Mouse (Mus musculus) limb, embryonic 15.5 days (tissue): ENCODE measurements around the gene Vmn1r104. TPM values are rescaled to one million over a fixed set of nuclear protein-coding genes. Genes with fewer than 3 reads are reported as not detected.
"Not testable (repeated sequence)": the region's sequence is repeated elsewhere in the genome, so short reads cannot be mapped to it uniquely, and the experiment has no call there.

Experiments used
- ATAC-seq: fragments of 200-750 bp; cut with Nextera tagmentation; 2 replicates; pipeline ENCODE4 v1.8.0; 2017; ENCODE audit warnings: low read depth, moderate TSS enrichment; ENCODE audit not compliant: insufficient number of reproducible peaks, low FRiP score, low TSS enrichment
- H3K27ac ChIP-seq: fragments of 300-500 bp; sonication (generic); 2 replicates; pipeline ENCODE4 v1.5.1; 2015; ENCODE audit warnings: moderate library complexity, mild to moderate bottlenecking, inconsistent platforms
- H3K27me3 ChIP-seq: fragments of 300-500 bp; sonication (generic); 2 replicates; pipeline ENCODE4 v1.6.1; 2015; ENCODE audit warnings: inconsistent platforms
- H3K36me3 ChIP-seq: fragments of 300-500 bp; sonication (generic); 2 replicates; pipeline ENCODE4 v1.6.1; 2015; ENCODE audit warnings: inconsistent platforms
- H3K4me1 ChIP-seq: fragments of 300-500 bp; sonication (generic); 2 replicates; pipeline ENCODE4 v1.6.1; 2015; ENCODE audit warnings: inconsistent platforms
- H3K4me2 ChIP-seq: fragments of 300-500 bp; sonication (generic); 2 replicates; pipeline ENCODE4 v1.6.1; 2015; ENCODE audit warnings: mild to moderate bottlenecking, inconsistent platforms
- H3K4me3 ChIP-seq: fragments of 300-500 bp; sonication (generic); 2 replicates; pipeline ENCODE4 v1.5.1; 2015; ENCODE audit warnings: mild to moderate bottlenecking, inconsistent platforms
- H3K9ac ChIP-seq: fragments of 300-500 bp; sonication (generic); 2 replicates; pipeline ENCODE4 v1.6.1; 2015; ENCODE audit warnings: inconsistent platforms
- H3K9me3 ChIP-seq: fragments of 300-500 bp; sonication (generic); 2 replicates; pipeline ENCODE4 v1.6.1; 2016; ENCODE audit warnings: inconsistent platforms
- WGBS: fragments of 180-500 bp; shearing (Covaris S2); methylation state at CpG from one replicate; pipeline ENCODE4 v1.1.7; 2015; 5-methylcytosine and 5-hydroxymethylcytosine counted together
- polyA plus RNA-seq: library from polyadenylated mRNA; unstranded; fragments of >200 nt; fragmentation: Nextera tagmentation; extraction: Ambion mirVana; gene quantifications from 2 replicates; pipeline ENCODE4 v1.2.1, GENCODE M21; 2015

The Vmn1r104 gene
- not detected in 2 replicates for polyA plus RNA-seq

DNA sequence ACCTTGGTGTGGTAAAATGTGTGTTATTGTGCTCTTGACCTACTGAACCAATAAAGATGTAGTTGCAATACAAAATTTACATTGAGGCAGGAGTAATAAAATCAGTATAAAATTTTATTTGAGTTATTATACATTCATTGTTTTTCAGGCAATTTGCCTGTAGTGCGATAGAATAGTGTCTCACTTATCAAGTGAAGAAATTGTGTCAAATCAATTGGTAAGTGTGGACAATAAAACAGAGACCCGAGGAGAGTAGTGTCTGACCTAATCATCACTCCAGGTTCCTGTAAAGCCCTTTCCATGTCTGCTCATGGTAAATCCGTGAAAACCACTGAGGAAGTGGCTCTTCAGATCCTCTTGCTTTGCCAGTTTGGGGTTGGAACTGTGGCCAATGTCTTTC, at the start of gene Vmn1r104:
TSS of gene Vmn1r104 (plus strand) at position 301 of the 400 bp plus-strand sequence.
- H3K4me3 ChIP-seq, H3K27me3 ChIP-seq, H3K36me3 ChIP-seq, H3K9me3 ChIP-seq, H3K27ac ChIP-seq, ATAC-seq, H3K4me2 ChIP-seq, H3K9ac ChIP-seq, H3K4me1 ChIP-seq: not testable (repeated sequence)
- no CpG with 5 or more reads among the region's 3 CpGs for WGBS

DNA sequence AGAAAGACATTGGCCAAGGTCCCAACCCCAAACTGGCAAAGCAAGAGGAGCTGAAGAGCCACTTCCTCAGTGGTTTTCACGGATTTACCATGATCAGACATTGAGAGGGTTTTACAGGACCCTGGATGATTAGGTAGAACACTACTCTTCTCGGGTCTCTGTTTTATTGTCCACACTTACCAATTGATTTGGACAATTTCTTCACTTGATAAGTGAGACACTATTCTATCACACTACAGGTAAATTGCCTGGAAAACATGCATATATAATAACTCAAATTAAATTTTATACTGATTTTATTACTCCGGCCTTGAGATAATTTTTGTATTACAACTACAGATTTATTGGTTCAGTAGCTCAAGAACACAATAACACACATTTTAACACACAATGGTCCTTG, 23.2 kb upstream of the Vmn1r104 start, which contains the start of gene Vmn1r103:
TSS of gene Vmn1r103 (minus strand) at position 101 of the 400 bp plus-strand sequence.
- H3K9ac ChIP-seq, H3K36me3 ChIP-seq, H3K4me1 ChIP-seq, H3K27me3 ChIP-seq, ATAC-seq, H3K9me3 ChIP-seq, H3K4me3 ChIP-seq, H3K4me2 ChIP-seq, H3K27ac ChIP-seq: not testable (repeated sequence)
- 44% methylated on average over 1 of the region's 3 CpGs for WGBS

DNA sequence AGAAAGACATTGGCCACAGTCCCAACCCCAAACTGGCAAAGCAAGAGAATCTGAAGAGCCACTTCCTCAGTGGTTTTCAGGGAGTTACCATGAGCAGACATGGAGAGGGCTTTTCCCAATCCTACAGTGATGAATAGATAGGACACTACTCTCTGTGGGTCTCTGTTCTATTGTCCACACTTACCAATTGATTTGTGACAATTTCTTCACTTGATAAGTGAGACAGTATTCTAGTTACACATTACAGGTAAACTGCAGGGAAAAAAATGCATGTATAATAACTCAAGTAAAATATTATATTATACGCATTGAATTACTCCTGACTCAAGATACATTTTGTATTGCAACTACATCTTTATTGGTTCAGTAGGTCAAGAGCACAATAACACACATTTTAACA, 12.0 kb downstream of the Vmn1r104 start, which contains the start of gene Gm5726:
TSS of gene Gm5726 (minus strand) at position 101 of the 400 bp plus-strand sequence.
- no CpG with 5 or more reads among the region's 1 CpGs for WGBS
- not testable (repeated sequence) for H3K4me2 ChIP-seq, H3K27ac ChIP-seq, H3K4me3 ChIP-seq, H3K4me1 ChIP-seq, ATAC-seq, H3K27me3 ChIP-seq, H3K36me3 ChIP-seq, H3K9ac ChIP-seq, H3K9me3 ChIP-seq

DNA sequence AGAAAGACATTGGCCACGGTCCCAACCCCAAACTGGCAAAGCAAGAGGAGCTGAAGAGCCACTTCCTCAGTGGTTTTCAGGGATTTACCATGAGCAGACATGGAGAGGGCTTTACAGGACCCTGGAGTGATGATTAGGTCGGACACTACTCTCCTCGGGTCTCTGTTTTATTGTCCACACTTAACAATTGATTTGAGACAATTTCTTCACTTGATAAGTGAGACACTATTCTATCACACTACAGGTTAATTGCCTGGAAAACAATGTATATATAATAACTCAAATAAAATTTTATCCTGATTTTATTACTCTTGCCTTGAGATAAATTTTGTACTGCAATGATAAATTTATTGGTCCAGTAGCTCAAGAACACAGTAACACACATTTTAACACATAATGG, 42.5 kb downstream of the Vmn1r104 start, which contains the start of gene Gm4141:
TSS of gene Gm4141 (minus strand) at position 101 of the 400 bp plus-strand sequence.
- not testable (repeated sequence) for H3K27ac ChIP-seq, H3K4me1 ChIP-seq, H3K4me2 ChIP-seq, H3K4me3 ChIP-seq, H3K27me3 ChIP-seq, H3K9ac ChIP-seq, H3K36me3 ChIP-seq, ATAC-seq, H3K9me3 ChIP-seq
- WGBS: no CpG with 5 or more reads among the region's 3 CpGs

Other genes with a start within 250 kb of the Vmn1r104 start
- not detected in 2 replicates for gene Gm4133, start 199.8 kb upstream of the Vmn1r104 start, polyA plus RNA-seq
- not detected in 2 replicates for gene Gm5728, start 158.4 kb upstream of the Vmn1r104 start, polyA plus RNA-seq
- not detected in 2 replicates for gene Vmn1r100, start 115.9 kb upstream of the Vmn1r104 start, polyA plus RNA-seq
- not detected in 2 replicates for gene Vmn1r101, start 91.2 kb upstream of the Vmn1r104 start, polyA plus RNA-seq
- not detected in 2 replicates for gene Gm10670, start 58.9 kb upstream of the Vmn1r104 start, polyA plus RNA-seq
- gene Vmn1r103, start 23.3 kb upstream of the Vmn1r104 start, polyA plus RNA-seq: not detected in 2 replicates
- gene Gm5726, start 11.9 kb downstream of the Vmn1r104 start, polyA plus RNA-seq: not detected in 2 replicates
- gene Gm4141, start 42.4 kb downstream of the Vmn1r104 start, polyA plus RNA-seq: not detected in 2 replicates
- not detected in 2 replicates for gene Gm4513, start 65.2 kb downstream of the Vmn1r104 start, polyA plus RNA-seq
- not detected in 2 replicates for gene Vmn1r107, start 135.1 kb downstream of the Vmn1r104 start, polyA plus RNA-seq
- gene Vmn1r111, start 169.4 kb downstream of the Vmn1r104 start, polyA plus RNA-seq: not detected in 2 replicates
- gene Gm10668, start 196.8 kb downstream of the Vmn1r104 start, polyA plus RNA-seq: not detected in 2 replicates
- gene Vmn1r112, start 237.3 kb downstream of the Vmn1r104 start, polyA plus RNA-seq: not detected in 2 replicates